Mouse (Mus musculus) CH12.LX (cell line): Measurements from ENCODE around the gene Ninj1.

ENCODE experiments used
- CTCF ChIP-seq, 2 experiments: IDR thresholded peaks in 1 of 2; conservative IDR thresholded peaks in 1 of 2; 2 replicates each; pipeline ENCODE4 v1.5.1; 2011 to 2012; ENCODE audit warnings: low read depth in 2 of 2, low read length in 2 of 2, improper control_type of control experiment in 1 of 2, inconsistent platforms in 1 of 2, mild to moderate bottlenecking in 1 of 2, moderate library complexity in 1 of 2
- HCFC1 ChIP-seq: IDR thresholded peaks from 2 replicates; pipeline ENCODE4 v1.6.1; 2012; ENCODE audit warnings: low read depth, mild to moderate bottlenecking, inconsistent platforms, low read length, improper control_type of control experiment
- NELFE ChIP-seq: IDR thresholded peaks from 2 replicates; pipeline ENCODE4 v1.6.1; 2011; ENCODE audit warnings: low read depth, low read length, improper control_type of control experiment

- TF ChIP-seq CTCF (conservative IDR thresholded peaks at IDR 0.05 in 1 of 2, IDR thresholded peaks at IDR 0.05 in 1 of 2; ENCODE audit: low read depth in 2 of 2, low read length in 2 of 2) (no peak), NELFE (no peak), HCFC1 (no peak)
Measured at GRCm38 (mm10) chr13:49188966-49189360, 1.7 kb downstream of the Ninj1 start.
